Mouse (Mus musculus) G1E (cell line): ENCODE results near the gene Fat4.

Experiments
- CTCF ChIP-seq: IDR thresholded peaks from 2 replicates; pipeline ENCODE4 v1.5.1; 2012; ENCODE audit warnings: low read depth, low read length, inconsistent platforms, mixed read lengths
- GATA1 ChIP-seq: IDR thresholded peaks from 2 replicates; pipeline ENCODE4 v1.6.1; 2012; ENCODE audit warnings: borderline replicate concordance, low read length, inconsistent platforms, mixed read lengths
- GATA2 ChIP-seq: IDR thresholded peaks from 2 replicates; pipeline ENCODE4 v1.6.1; 2012; ENCODE audit warnings: low read depth, low read length, inconsistent platforms, borderline replicate concordance
- POLR2AphosphoS5 ChIP-seq: IDR thresholded peaks from 2 replicates; pipeline ENCODE4 v1.6.1; 2012; ENCODE audit warnings: low read depth, low read length, inconsistent platforms; ENCODE audit not compliant: insufficient replicate concordance
- TAL1 ChIP-seq: conservative IDR thresholded peaks from 2 replicates; pipeline ENCODE4 v1.6.1; 2012; ENCODE audit warnings: low read depth, low read length, inconsistent platforms, mixed read lengths

GRCm38 (mm10) chr3:38928751-38929150 lies 42.0 kb downstream of the Fat4 start:
- TF ChIP-seq GATA1 (no peak), CTCF (no peak), TAL1 (no peak), GATA2 (no peak), POLR2AphosphoS5 (no peak)
